Mouse (Mus musculus): ENCODE results near the gene Rragc. TPM values are rescaled to one million over a fixed set of nuclear protein-coding genes. Genes with fewer than 3 reads are reported as not detected.

Rragc gene
- polyA plus RNA-seq (2014; fragmentation: Nextera tagmentation; extraction: Ambion mirVana), result 42.6 and 47.5 TPM in 2 replicates

DNA sequence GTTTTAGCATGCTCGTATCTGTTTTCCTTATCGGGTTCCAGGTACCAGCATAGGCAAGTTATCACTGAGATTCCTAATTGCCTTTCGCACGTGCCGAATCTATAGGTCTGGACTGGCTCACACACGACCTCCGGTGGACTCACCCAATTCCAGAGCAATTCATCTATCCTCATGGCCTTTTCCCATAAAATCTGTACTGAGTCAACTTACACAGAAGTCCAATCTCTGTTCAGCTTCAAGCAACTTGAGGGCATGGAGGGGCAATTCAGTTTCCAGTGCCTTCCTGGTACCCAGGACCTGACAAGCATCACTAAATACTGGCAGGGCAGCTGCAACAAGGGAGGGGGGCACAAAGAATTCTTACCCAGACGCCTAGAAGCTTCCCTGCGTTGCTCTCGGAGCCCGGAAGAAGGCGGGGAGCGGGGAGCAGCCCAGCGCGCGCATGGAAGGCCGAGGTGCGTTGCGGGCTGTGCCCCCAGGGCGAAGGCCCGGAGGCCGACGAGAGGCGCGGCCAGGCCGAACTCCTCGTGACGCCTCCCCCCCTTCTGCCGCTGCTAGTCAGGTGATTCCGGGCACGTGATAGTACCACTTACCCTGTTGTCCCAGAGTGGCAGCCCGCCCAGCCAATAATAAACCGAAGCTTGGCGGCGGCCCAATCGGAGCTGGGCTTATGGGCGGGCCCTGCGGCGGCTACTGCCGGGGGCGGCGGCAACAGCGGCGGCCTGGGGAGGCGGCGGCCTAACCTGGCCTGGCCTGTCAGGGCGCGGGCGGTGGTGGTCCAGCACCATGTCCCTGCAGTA, at the start of gene Rragc:
Gene Rragc (plus strand): TSS at position 699 of the 800 bp plus-strand sequence.
- peak; percentile 99 for DNase-seq (ENCODE audit: low spot score)
- Histone ChIP-seq H3K27ac (ENCODE audit: low read depth, low read length) (peak within 1 kb of the TSS; percentile 70; the same call in 1 of the 2 replicates), H3K27me3 (ENCODE audit: control insufficient read depth, insufficient read depth, low read length) (no peaks in the 10 kb centered on the region), H3K4me3 (ENCODE audit: low read depth, low read length) (peak within 1 kb of the TSS; percentile 68), H3K4me1 (replicated peaks; ENCODE audit: control insufficient read depth, insufficient read depth, low read length) (peaks cover 14% of the 10 kb centered on the region), H3K9me3 (ENCODE audit: control insufficient read depth, low read length) (no peaks in the 10 kb centered on the region), H3K4me2 (ENCODE audit: low read depth, low read length, severe bottlenecking) (peak within 1 kb of the TSS; percentile 81), H3K36me3 (ENCODE audit: control insufficient read depth, insufficient read depth, low read length) (peaks cover 8% of the 10 kb centered on the region; the same call in 1 of the 2 replicates), H3K9ac (ENCODE audit: low read length) (peak within 1 kb of the TSS; percentile 83)
- 2% methylated on average over 46 of the region's 49 CpGs for WGBS
- peak; percentile 100 for ATAC-seq (replicated peaks; ENCODE audit: low FRiP score)

DNA sequence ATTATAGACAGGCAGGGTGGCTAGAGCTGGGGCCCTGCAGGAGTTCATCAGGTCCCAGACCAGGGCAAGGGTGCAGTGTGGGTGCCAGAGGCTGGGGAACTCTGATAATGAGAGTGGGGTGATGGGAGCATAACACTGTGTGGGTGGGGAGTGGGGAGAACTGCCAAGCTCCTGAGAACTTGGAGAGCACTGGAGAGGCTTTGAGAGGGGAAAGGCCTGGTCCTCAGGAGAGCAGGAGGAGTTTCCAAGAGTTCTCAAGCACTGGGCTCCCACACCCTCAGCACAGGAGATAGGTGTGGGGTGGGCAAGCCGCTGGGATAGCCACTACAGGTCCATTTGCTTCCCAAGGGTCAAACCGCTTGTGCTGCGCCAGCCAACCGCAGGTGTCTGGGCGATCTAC, 23.5 kb upstream of the Rragc start:
- DNase-seq (ENCODE audit: low spot score) (no peak), ATAC-seq (replicated peaks; ENCODE audit: low FRiP score) (no peak)
- no peaks in the 10 kb centered on the region for H3K27me3 ChIP-seq (ENCODE audit: control insufficient read depth, insufficient read depth, low read length)
- no peaks in the 10 kb centered on the region for H3K9me3 ChIP-seq (ENCODE audit: control insufficient read depth, low read length)
- H3K4me3 ChIP-seq (ENCODE audit: low read depth, low read length), result no peak overlapping the region
- H3K9ac ChIP-seq (ENCODE audit: low read length), result no peak overlapping the region
- no peaks in the 10 kb centered on the region for H3K36me3 ChIP-seq (ENCODE audit: control insufficient read depth, insufficient read depth, low read length)
- H3K4me2 ChIP-seq (ENCODE audit: low read depth, low read length, severe bottlenecking), result no peak overlapping the region
- no peak overlapping the region for H3K27ac ChIP-seq (ENCODE audit: low read depth, low read length)
- no peaks in the 10 kb centered on the region for H3K4me1 ChIP-seq (replicated peaks; ENCODE audit: control insufficient read depth, insufficient read depth, low read length)
- 92% methylated on average over 5 of the region's 5 CpGs for WGBS

DNA sequence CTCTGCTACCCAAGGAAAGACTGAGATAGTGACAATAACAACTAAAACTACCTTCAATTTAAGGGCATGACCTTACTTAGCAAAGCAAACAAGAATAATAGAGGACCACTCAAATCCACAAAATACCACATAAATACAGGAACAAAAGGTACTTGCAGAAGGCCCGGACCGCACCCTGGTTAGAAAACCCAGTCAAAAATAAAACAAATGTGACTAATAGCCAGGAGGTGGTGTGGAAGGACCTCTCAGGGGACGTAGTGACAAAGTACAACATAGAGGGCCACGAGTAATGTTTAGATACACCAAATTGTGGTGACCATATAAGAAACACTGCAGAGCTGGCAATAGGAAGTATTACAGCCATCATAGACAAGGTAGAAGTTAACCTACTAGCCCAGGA, 23.0 kb upstream of the Rragc start:
- DNase-seq (ENCODE audit: low spot score), result no peak
- Histone ChIP-seq H3K27me3 (ENCODE audit: control insufficient read depth, insufficient read depth, low read length) (no peaks in the 10 kb centered on the region), H3K27ac (ENCODE audit: low read depth, low read length) (no peak overlapping the region), H3K9ac (ENCODE audit: low read length) (no peak overlapping the region), H3K9me3 (ENCODE audit: control insufficient read depth, low read length) (no peaks in the 10 kb centered on the region), H3K4me1 (replicated peaks; ENCODE audit: control insufficient read depth, insufficient read depth, low read length) (no peaks in the 10 kb centered on the region), H3K4me2 (ENCODE audit: low read depth, low read length, severe bottlenecking) (no peak overlapping the region), H3K4me3 (ENCODE audit: low read depth, low read length) (no peak overlapping the region), H3K36me3 (ENCODE audit: control insufficient read depth, insufficient read depth, low read length) (no peaks in the 10 kb centered on the region)
- no peak for ATAC-seq (replicated peaks; ENCODE audit: low FRiP score)
- WGBS, result 86% methylated on average over 4 of the region's 4 CpGs

DNA sequence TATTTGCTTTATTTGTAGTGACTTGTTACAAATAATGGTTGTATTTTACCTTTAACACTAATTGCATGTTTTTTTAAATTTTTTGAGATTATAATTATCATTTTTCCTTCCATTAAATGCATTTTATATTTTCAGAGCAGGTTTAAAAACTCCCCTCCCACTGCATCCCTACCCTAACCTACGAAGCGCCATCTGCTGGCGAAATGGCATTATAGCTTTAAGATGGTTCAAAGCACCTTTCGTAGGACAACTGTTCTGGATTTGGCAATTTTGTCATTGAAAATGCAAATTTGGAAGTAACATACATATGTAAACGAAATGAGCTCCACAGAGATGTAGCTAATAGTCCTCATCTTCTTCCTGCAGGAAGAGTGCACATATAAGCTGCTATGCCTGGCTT, 18.6 kb upstream of the Rragc start:
- DNase-seq (ENCODE audit: low spot score) (peak; percentile 68), ATAC-seq (replicated peaks; ENCODE audit: low FRiP score) (no peak)
- Histone ChIP-seq H3K9ac (ENCODE audit: low read length) (no peak overlapping the region), H3K4me3 (ENCODE audit: low read depth, low read length) (no peak overlapping the region), H3K36me3 (ENCODE audit: control insufficient read depth, insufficient read depth, low read length) (no peaks in the 10 kb centered on the region), H3K27ac (ENCODE audit: low read depth, low read length) (no peak overlapping the region), H3K4me2 (ENCODE audit: low read depth, low read length, severe bottlenecking) (no peak overlapping the region), H3K9me3 (ENCODE audit: control insufficient read depth, low read length) (no peaks in the 10 kb centered on the region), H3K4me1 (replicated peaks; ENCODE audit: control insufficient read depth, insufficient read depth, low read length) (no peaks in the 10 kb centered on the region), H3K27me3 (ENCODE audit: control insufficient read depth, insufficient read depth, low read length) (no peaks in the 10 kb centered on the region)
- 12% methylated on average over 5 of the region's 5 CpGs for WGBS

DNA sequence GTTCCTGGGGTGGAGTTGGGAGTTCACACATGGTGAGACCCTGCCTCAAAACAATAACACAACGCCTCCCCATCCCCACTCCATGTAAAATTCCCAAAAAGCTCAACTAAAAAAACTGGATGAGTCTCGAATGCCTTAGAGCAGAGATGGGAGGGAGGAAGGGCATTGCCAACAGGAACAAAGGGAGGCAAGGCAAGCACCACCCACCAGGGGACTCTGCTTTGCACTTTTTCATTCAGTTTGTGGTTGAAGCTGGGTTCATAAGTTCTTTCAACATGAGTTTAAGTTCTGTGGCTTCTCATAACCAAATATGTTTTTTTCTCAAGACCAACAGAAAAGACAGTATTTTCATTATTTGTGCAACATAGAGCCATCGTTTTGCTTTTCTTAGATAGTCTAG, 13.8 kb upstream of the Rragc start:
- H3K27me3 ChIP-seq (ENCODE audit: control insufficient read depth, insufficient read depth, low read length), result no peaks in the 10 kb centered on the region
- H3K9me3 ChIP-seq (ENCODE audit: control insufficient read depth, low read length), result no peaks in the 10 kb centered on the region
- ATAC-seq (replicated peaks; ENCODE audit: low FRiP score), result no peak
- H3K4me1 ChIP-seq (replicated peaks; ENCODE audit: control insufficient read depth, insufficient read depth, low read length), result no peaks in the 10 kb centered on the region
- H3K27ac ChIP-seq (ENCODE audit: low read depth, low read length), result no peak overlapping the region
- H3K4me3 ChIP-seq (ENCODE audit: low read depth, low read length), result no peak overlapping the region
- WGBS, result 76% methylated on average over 3 of the region's 3 CpGs
- H3K36me3 ChIP-seq (ENCODE audit: control insufficient read depth, insufficient read depth, low read length), result no peaks in the 10 kb centered on the region
- no peak overlapping the region for H3K4me2 ChIP-seq (ENCODE audit: low read depth, low read length, severe bottlenecking)
- no peak overlapping the region for H3K9ac ChIP-seq (ENCODE audit: low read length)
- no peak for DNase-seq (ENCODE audit: low spot score)

DNA sequence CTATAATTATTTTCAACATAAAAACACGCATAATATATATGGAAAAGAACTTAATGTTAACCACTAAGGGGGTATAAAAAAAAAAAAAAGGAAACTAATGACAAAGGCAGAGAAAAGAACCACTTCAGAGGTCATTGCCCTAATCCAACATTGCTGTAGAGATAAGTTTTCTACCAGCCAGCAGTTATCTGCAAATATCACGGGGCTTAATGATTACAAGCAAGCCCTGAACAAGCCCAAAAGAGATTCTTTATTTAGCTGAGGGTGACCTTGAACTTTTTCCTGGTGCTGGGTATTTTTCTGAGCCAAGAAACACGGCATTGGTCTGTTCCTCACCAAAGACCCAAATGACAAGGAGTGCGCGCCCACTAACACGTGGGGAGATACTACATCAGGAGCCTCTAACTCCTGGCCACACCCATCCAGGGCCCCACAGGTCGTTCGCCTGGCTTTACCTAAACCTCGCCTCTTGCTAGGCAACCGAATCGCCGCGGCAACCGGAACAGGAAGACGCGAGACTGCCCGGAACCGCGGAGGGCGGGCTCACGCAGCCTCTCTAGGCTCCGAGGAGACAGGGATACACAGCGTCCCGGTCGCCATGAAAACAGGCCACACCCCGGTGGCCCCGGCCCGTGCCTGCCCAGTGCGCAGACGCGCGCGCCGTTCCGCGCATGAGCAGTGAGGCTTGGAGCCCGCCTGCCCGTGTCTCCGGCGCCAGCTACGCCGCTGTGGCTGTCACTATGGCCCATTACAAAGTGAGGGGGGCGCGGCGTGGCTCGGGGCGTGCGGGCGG, 12.7 kb upstream of the Rragc start, which contains the start of gene Mycbp:
Gene Mycbp (plus strand): TSS at position 500 of the 793 bp plus-strand sequence.
- H3K27me3 ChIP-seq (ENCODE audit: control insufficient read depth, insufficient read depth, low read length), result no peaks in the 10 kb centered on the region
- 2% methylated on average over 49 of the region's 49 CpGs for WGBS
- H3K4me3 ChIP-seq (ENCODE audit: low read depth, low read length), result peak within 1 kb of the TSS; percentile 82
- H3K4me1 ChIP-seq (replicated peaks; ENCODE audit: control insufficient read depth, insufficient read depth, low read length), result no peaks in the 10 kb centered on the region
- no peaks in the 10 kb centered on the region for H3K36me3 ChIP-seq (ENCODE audit: control insufficient read depth, insufficient read depth, low read length)
- H3K9me3 ChIP-seq (ENCODE audit: control insufficient read depth, low read length), result no peaks in the 10 kb centered on the region
- DNase-seq (ENCODE audit: low spot score) (peak; percentile 100), ATAC-seq (replicated peaks; ENCODE audit: low FRiP score) (peak; percentile 100)
- H3K9ac ChIP-seq (ENCODE audit: low read length), result peak within 1 kb of the TSS; percentile 71
- H3K4me2 ChIP-seq (ENCODE audit: low read depth, low read length, severe bottlenecking), result peak within 1 kb of the TSS; percentile 83
- peak within 1 kb of the TSS; percentile 46; the same call in 1 of the 2 replicates for H3K27ac ChIP-seq (ENCODE audit: low read depth, low read length)

DNA sequence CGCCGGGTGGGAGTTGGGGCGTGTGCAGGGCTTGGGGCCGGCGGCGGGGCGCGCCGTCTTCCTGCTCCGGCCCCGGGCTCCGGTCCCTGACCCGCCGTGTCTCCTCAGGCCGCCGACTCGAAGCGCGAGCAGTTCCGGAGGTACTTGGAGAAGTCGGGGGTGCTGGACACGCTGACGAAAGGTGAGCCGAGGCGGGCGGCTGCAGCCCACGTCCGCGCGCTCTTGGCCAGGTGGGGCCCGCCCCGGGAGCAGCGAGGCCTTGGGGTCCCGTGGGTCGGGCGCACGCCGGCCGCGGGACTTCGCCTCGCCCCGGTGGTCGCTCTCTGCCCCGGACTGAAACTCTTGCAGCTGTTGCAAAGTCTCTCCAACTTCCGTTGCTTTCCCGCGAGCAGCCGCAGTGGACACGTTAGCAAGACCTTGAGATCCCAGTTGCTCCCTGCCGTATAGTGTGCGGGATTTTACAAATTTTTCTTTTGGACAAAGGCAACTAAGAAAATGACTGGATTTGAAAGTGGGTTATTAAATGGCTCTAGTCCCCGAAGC, 12.0 kb upstream of the Rragc start:
- no peaks in the 10 kb centered on the region for H3K27me3 ChIP-seq (ENCODE audit: control insufficient read depth, insufficient read depth, low read length)
- no peaks in the 10 kb centered on the region for H3K4me1 ChIP-seq (replicated peaks; ENCODE audit: control insufficient read depth, insufficient read depth, low read length)
- peak overlapping the region; percentile 83 for H3K4me2 ChIP-seq (ENCODE audit: low read depth, low read length, severe bottlenecking)
- WGBS, result 1% methylated on average over 45 of the region's 53 CpGs
- ATAC-seq (replicated peaks; ENCODE audit: low FRiP score) (no peak; the same call in 1 of the 2 replicates), DNase-seq (ENCODE audit: low spot score) (no peak)
- peak overlapping the region; percentile 71 for H3K9ac ChIP-seq (ENCODE audit: low read length)
- H3K4me3 ChIP-seq (ENCODE audit: low read depth, low read length), result peak overlapping the region; percentile 82
- H3K36me3 ChIP-seq (ENCODE audit: control insufficient read depth, insufficient read depth, low read length), result no peaks in the 10 kb centered on the region
- peak overlapping the region; percentile 46; the same call in 1 of the 2 replicates for H3K27ac ChIP-seq (ENCODE audit: low read depth, low read length)
- no peaks in the 10 kb centered on the region for H3K9me3 ChIP-seq (ENCODE audit: control insufficient read depth, low read length)

DNA sequence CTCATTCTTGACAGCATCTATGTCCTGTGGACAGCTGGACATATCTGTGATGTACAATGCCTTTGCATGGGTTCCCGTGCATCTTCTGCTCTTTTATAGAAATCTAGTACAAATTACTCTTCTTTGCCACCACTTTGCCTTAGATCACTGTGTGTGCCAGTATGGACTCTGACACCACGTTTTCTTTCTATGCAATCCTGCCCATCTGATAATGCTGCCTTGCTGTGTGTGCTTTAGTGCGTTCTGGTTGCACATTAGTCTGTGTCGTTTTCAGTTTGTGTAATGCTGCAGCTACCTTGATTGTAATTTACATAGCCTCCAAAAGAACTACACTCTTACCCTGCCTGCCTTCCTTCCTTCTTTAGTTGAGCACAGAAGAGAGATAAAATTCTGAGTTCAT, 5.7 kb upstream of the Rragc start:
- Histone ChIP-seq H3K4me1 (replicated peaks; ENCODE audit: control insufficient read depth, insufficient read depth, low read length) (peaks cover 5% of the 10 kb centered on the region; the same call in 1 of the 2 replicates), H3K4me3 (ENCODE audit: low read depth, low read length) (no peak overlapping the region), H3K9ac (ENCODE audit: low read length) (no peak overlapping the region), H3K9me3 (ENCODE audit: control insufficient read depth, low read length) (no peaks in the 10 kb centered on the region), H3K27me3 (ENCODE audit: control insufficient read depth, insufficient read depth, low read length) (no peaks in the 10 kb centered on the region), H3K4me2 (ENCODE audit: low read depth, low read length, severe bottlenecking) (no peak overlapping the region), H3K27ac (ENCODE audit: low read depth, low read length) (no peak overlapping the region), H3K36me3 (ENCODE audit: control insufficient read depth, insufficient read depth, low read length) (peaks cover 2% of the 10 kb centered on the region; the same call in 1 of the 2 replicates)
- no peak for ATAC-seq (replicated peaks; ENCODE audit: low FRiP score)
- no peak for DNase-seq (ENCODE audit: low spot score)
- 92% methylated on average over 4 of the region's 4 CpGs for WGBS
